Mouse (Mus musculus) heart, postnatal 0 days (tissue): ENCODE data around the gene Ramp1. TPM values are rescaled to one million over a fixed set of nuclear protein-coding genes. Genes with fewer than 3 reads are reported as not detected.
A peak's percentile ranks its signal among the peaks of the same experiment; 100 is the strongest.

Experiments used
- ATAC-seq: fragments of 200-750 bp; cut with Nextera tagmentation; 2 replicates; pipeline ENCODE4 v1.8.0; 2017; ENCODE audit warnings: low read depth, moderate number of reproducible peaks, moderate library complexity; ENCODE audit not compliant: insufficient read depth
- DNase-seq: peaks from one replicate; pipeline ENCODE4 v3.0.0-alpha.2; 2016; ENCODE audit warnings: low spot score
- H3K27ac ChIP-seq: fragments of 300-500 bp; sonication (generic); 2 replicates; pipeline ENCODE4 v1.5.1; 2014; ENCODE audit warnings: low read depth, mild to moderate bottlenecking
- H3K27me3 ChIP-seq: fragments of 300-500 bp; sonication (generic); 2 replicates; pipeline ENCODE4 v1.6.1; 2014; ENCODE audit warnings: low read length, mixed read lengths; ENCODE audit not compliant: control insufficient read depth, insufficient read depth
- H3K36me3 ChIP-seq: fragments of 300-500 bp; sonication (generic); replicated peaks from 2 replicates; pipeline ENCODE4 v1.6.1; 2014; ENCODE audit warnings: low read length, mixed read lengths; ENCODE audit not compliant: control insufficient read depth, insufficient read depth
- H3K4me1 ChIP-seq: fragments of 300-500 bp; sonication (generic); 2 replicates; pipeline ENCODE4 v1.6.1; 2014; ENCODE audit warnings: antibody characterized with exemption; ENCODE audit not compliant: control insufficient read depth, insufficient read depth
- H3K4me2 ChIP-seq: fragments of 300-500 bp; sonication (generic); 2 replicates; pipeline ENCODE4 v1.6.1; 2014; ENCODE audit warnings: low read depth, mild to moderate bottlenecking, low read length, moderate library complexity
- H3K4me3 ChIP-seq: fragments of 300-500 bp; sonication (generic); 2 replicates; pipeline ENCODE4 v1.5.1; 2014; ENCODE audit warnings: low read depth, low read length
- H3K9ac ChIP-seq: fragments of 300-500 bp; sonication (generic); replicated peaks from 2 replicates; pipeline ENCODE4 v1.6.1; 2014; ENCODE audit warnings: low read depth, low read length, mixed read lengths
- H3K9me3 ChIP-seq: fragments of 300-500 bp; sonication (generic); replicated peaks from 2 replicates; pipeline ENCODE4 v1.6.1; 2016; ENCODE audit warnings: low read length; ENCODE audit not compliant: control insufficient read depth
- CTCF ChIP-seq: IDR thresholded peaks from 2 replicates; pipeline ENCODE4 v1.5.1; 2016; ENCODE audit warnings: antibody characterized with exemption, control low read depth, low read depth
- EP300 ChIP-seq: IDR thresholded peaks from 2 replicates; pipeline ENCODE4 v1.6.1; 2016; ENCODE audit warnings: antibody characterized with exemption, low read depth
- WGBS: fragments of 180-500 bp; shearing (Covaris S2); extraction: QIAGEN DNeasy Blood & Tissue Kit; methylation state at CpG from one replicate; pipeline ENCODE4 v1.1.7; 2014; 5-methylcytosine and 5-hydroxymethylcytosine counted together
- polyA plus RNA-seq: library from polyadenylated mRNA; unstranded; fragments of >200 nt; fragmentation: Nextera tagmentation; extraction: Ambion mirVana; gene quantifications from 2 replicates; pipeline ENCODE4 v1.2.1, GENCODE M21; 2015
- total RNA-seq: library from RNA; depleted of rRNA; stranded (reverse); fragments of >200 nt; gene quantifications from 2 replicates; pipeline ENCODE4 v1.2.3, GENCODE M21; 2014; ENCODE audit warnings: low replicate concordance

Gene Ramp1
- total and polyA plus RNA-seq, 2 experiments from 2014 or later: 46.7 to 62.4 TPM

- peak within 1 kb of the TSS; percentile 95 for H3K4me2 ChIP-seq
- 0 out of 2 replicates have a peak, but pooled peaks cover 8% of the 10 kb centered on the region for H3K36me3 ChIP-seq
- H3K4me1 ChIP-seq: peaks cover 13% of the 10 kb centered on the region
- peak; percentile 98 for DNase-seq
- peak; percentile 83 for TF ChIP-seq EP300
- TF ChIP-seq CTCF: peak; percentile 42
- H3K27me3 ChIP-seq: no peaks in the 10 kb centered on the region
- peak within 1 kb of the TSS; percentile 98 for H3K4me3 ChIP-seq
- peak within 1 kb of the TSS; percentile 98 for H3K9ac ChIP-seq
- whole genome bisulfite sequencing: under 1% methylated on average over 43 of the region's 43 CpGs
- H3K27ac ChIP-seq: peak within 1 kb of the TSS; percentile 83
- no peaks in the 10 kb centered on the region for H3K9me3 ChIP-seq
- ATAC-seq: peak; percentile 99
These were observed 70.2 kb downstream of the Ramp1 start, which contains the start of gene Ube2f for GRCm38 (mm10) chr1:91249564-91250414. Gene Ube2f (plus strand): TSS chr1:91250304.

GRCm38 (mm10) chr1:91250415-91251147 lies 71.0 kb downstream of the Ramp1 start:
- no peaks in the 10 kb centered on the region for H3K9me3 ChIP-seq
- DNase-seq (no peak), ATAC-seq (peak; percentile 48)
- H3K9ac ChIP-seq: peak overlapping the region; percentile 98
- TF ChIP-seq CTCF: no peak
- TF ChIP-seq EP300: no peak; the same call in 1 of the 2 replicates
- H3K4me2 ChIP-seq: peak overlapping the region; percentile 95
- H3K4me3 ChIP-seq: peak overlapping the region; percentile 98
- WGBS: under 1% methylated on average over 67 of the region's 70 CpGs
- H3K27ac ChIP-seq: peak overlapping the region; percentile 83
- H3K36me3 ChIP-seq: 0 out of 2 replicates have a peak, but pooled peaks cover 8% of the 10 kb centered on the region
- H3K4me1 ChIP-seq: peaks cover 13% of the 10 kb centered on the region
- no peaks in the 10 kb centered on the region for H3K27me3 ChIP-seq

DNA sequence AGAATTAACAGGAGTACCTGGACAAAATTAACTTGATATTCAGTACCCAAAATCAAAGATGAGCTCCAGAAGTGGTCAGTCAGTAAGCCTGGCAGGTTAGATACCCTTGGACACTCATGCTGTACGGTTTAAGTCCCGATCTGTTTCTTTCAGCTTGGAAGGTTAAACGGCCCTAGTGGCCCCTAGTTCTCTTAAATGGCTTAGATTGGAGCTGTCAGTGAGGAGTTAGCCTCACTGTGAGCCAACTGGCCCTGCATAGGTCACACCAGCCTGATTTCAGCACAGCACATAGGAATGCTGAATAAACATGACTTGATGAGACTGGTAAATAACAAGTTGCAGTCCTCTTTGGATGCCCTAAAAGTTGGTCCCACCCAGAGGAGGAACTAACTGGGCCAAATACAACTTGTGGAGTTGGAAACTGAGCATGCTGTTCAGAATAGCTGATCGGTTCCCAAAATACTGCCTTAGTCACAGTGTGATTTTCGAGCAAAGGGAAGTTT lies 71.6 kb downstream of the Ramp1 start:
- H3K36me3 ChIP-seq: 0 out of 2 replicates have a peak, but pooled peaks cover 8% of the 10 kb centered on the region
- H3K4me3 ChIP-seq: peak overlapping the region; percentile 98
- peak overlapping the region; percentile 95 for H3K4me2 ChIP-seq
- peak overlapping the region; percentile 98 for H3K9ac ChIP-seq
- H3K9me3 ChIP-seq: no peaks in the 10 kb centered on the region
- TF ChIP-seq CTCF: no peak
- TF ChIP-seq EP300: no peak
- WGBS: 24% methylated on average over 5 of the region's 5 CpGs
- ATAC-seq (no peak), DNase-seq (no peak)
- H3K27me3 ChIP-seq: no peaks in the 10 kb centered on the region
- peaks cover 13% of the 10 kb centered on the region for H3K4me1 ChIP-seq
- H3K27ac ChIP-seq: peak overlapping the region; percentile 83

DNA sequence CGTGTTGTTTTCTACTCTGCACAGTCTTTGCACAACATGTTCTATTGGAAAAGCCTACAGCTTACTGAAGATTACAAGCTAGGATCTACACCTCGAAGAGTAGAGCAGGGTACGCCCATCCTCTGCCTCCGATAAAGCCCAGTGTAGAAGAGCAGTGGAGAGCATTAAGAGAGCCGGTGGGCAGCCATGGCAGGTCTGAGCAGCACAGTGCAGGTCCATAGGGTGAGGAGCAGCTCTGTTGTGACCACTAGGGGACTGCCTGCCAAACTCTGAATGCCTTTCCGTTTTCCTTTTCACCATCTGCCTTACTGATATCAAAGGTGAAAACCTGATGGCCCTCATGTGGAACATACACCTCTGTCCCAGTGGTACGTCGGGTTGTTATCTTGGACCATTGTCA lies 72.3 kb downstream of the Ramp1 start:
- no peak overlapping the region for H3K4me3 ChIP-seq
- H3K27ac ChIP-seq: peak overlapping the region; percentile 22; the same call in 1 of the 2 replicates
- H3K9ac ChIP-seq: no peak overlapping the region
- no peaks in the 10 kb centered on the region for H3K27me3 ChIP-seq
- WGBS: 30% methylated on average over 8 of the region's 8 CpGs
- peak overlapping the region; percentile 95; the same call in 1 of the 2 replicates for H3K4me2 ChIP-seq
- H3K9me3 ChIP-seq: no peaks in the 10 kb centered on the region
- H3K4me1 ChIP-seq: peaks cover 14% of the 10 kb centered on the region
- H3K36me3 ChIP-seq: 0 out of 2 replicates have a peak, but pooled peaks cover 10% of the 10 kb centered on the region
- DNase-seq (peak; percentile 48), ATAC-seq (no peak)
- TF ChIP-seq EP300 (no peak), CTCF (peak; percentile 43)

DNA sequence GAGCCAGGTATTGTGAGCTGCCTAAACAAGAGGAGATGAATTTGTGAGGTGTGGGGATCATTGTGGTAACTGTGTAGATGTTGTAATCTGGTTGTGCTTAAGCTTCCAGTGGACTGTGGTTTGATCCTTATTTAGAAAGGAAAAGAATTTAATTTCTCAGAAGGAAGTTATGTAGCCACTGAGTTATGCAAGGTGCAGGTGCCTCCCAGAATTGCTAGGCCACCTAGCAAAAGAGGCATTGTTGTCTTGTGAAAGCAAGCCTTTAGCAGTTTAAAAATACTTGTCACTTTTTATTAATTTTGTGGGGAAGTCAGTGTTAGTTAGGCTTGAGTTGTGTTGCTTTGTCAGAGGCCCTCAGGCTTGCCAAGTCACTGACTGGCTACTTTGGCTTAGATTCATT lies 78.3 kb downstream of the Ramp1 start:
- no peak overlapping the region for H3K27ac ChIP-seq
- peaks cover 17% of the 10 kb centered on the region; the same call in 1 of the 2 replicates for H3K4me1 ChIP-seq
- no peak overlapping the region for H3K4me2 ChIP-seq
- ATAC-seq (no peak), DNase-seq (no peak)
- no peak overlapping the region for H3K4me3 ChIP-seq
- TF ChIP-seq EP300 (no peak), CTCF (no peak)
- no peaks in the 10 kb centered on the region for H3K27me3 ChIP-seq
- H3K9ac ChIP-seq: no peak overlapping the region
- peaks cover 16% of the 10 kb centered on the region; the same call in 1 of the 2 replicates for H3K36me3 ChIP-seq
- no peaks in the 10 kb centered on the region for H3K9me3 ChIP-seq
